25 mouse cellular contexts compared by ENCODE assay signal in the genomic region with DNA sequence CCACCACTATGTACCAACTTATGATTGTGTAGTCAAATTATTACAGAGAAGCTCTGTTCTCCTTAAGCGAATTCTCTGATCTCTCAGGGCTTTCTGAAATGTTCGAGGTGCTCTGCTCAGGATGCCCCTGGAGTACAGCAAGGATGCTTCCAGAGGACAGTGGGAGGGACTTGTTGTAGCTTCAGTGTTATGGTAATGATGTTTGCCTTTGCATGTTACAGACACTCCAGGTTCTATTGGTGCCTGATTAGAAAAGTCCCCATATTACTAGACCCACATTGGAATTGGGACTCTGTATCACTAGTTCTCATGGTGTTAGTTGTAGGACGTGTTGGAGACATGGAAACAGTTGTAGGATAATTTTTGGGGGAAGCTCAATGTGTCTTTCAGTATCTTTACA.
"Had no signal": no experiment of that assay in that cellular context is flagged by ENCODE, and none has a peak within 500 bp of the region (broad histone marks: within the 10 kb centered on the region; RNA-seq: fewer than 3 reads in every experiment).

No protein-coding gene starts in this region.

- ATAC-seq: hindbrain, postnatal 0 days; intestine, embryonic 16.5 days; liver, embryonic 12.5 days had no signal

- H3K4me3 ChIP-seq: gastrocnemius, adult 2 months; heart, adult 2 months; heart, embryonic 13.5 days; heart, embryonic 15.5 days; hindbrain, embryonic 13.5 days; hindbrain, embryonic 15.5 days; limb, embryonic 13.5 days; limb, embryonic 15.5 days; liver, embryonic 12.5 days had no signal

- H3K4me2 ChIP-seq: heart, embryonic 11.5 days; heart, embryonic 13.5 days; heart, embryonic 15.5 days; hindbrain, embryonic 13.5 days; hindbrain, embryonic 15.5 days; limb, embryonic 13.5 days; limb, embryonic 15.5 days; liver, embryonic 12.5 days had no signal

- H3K27me3 ChIP-seq: heart, embryonic 13.5 days; heart, embryonic 15.5 days; hindbrain, embryonic 13.5 days; hindbrain, embryonic 15.5 days; limb, embryonic 13.5 days; limb, embryonic 15.5 days; liver, embryonic 12.5 days had no signal

- H3K4me1 ChIP-seq: heart, embryonic 13.5 days; heart, embryonic 15.5 days; hindbrain, embryonic 13.5 days; hindbrain, embryonic 15.5 days; limb, embryonic 13.5 days; limb, embryonic 15.5 days; liver, embryonic 12.5 days had no signal

- H3K9ac ChIP-seq: heart, embryonic 13.5 days; heart, embryonic 15.5 days; hindbrain, embryonic 13.5 days; hindbrain, embryonic 15.5 days; limb, embryonic 13.5 days; limb, embryonic 15.5 days; liver, embryonic 12.5 days; liver, embryonic 14.5 days had no signal

- H3K36me3 ChIP-seq: heart, embryonic 13.5 days; heart, embryonic 15.5 days; hindbrain, embryonic 13.5 days; hindbrain, embryonic 15.5 days; limb, embryonic 13.5 days; limb, embryonic 15.5 days; liver, embryonic 12.5 days had no signal

- H3K9me3 ChIP-seq: heart, embryonic 13.5 days; heart, embryonic 15.5 days; hindbrain, embryonic 13.5 days; hindbrain, embryonic 15.5 days; limb, embryonic 13.5 days; limb, embryonic 15.5 days; liver, embryonic 12.5 days had no signal

- DNase-seq: gastrocnemius, adult 2 months; gastrocnemius, postnatal 10 days; gastrocnemius, postnatal 25 days; heart, adult 2 months; heart, postnatal 14 days; heart, postnatal 36 days; kidney, adult 18-20 months; kidney, adult 8-10 months; kidney, postnatal 10 days; kidney, postnatal 25 days; kidney, postnatal 4 days; layer of hippocampus, adult 9-11 months; layer of hippocampus, postnatal 36 days; left cerebral cortex, postnatal 4 days had no signal

- H3K27ac ChIP-seq: gastrocnemius, adult 2 months; heart, adult 2 months; heart, embryonic 13.5 days; heart, embryonic 15.5 days; hindbrain, embryonic 13.5 days; hindbrain, embryonic 15.5 days; hindbrain, postnatal 0 days; limb, embryonic 13.5 days; limb, embryonic 15.5 days; liver, embryonic 12.5 days; liver, embryonic 14.5 days had no signal
